Mouse (Mus musculus) small intestine, adult 2 months (tissue): ENCODE measurements around the gene Otof.

Experiments
- CTCF ChIP-seq: fragments of 200-500 bp; IDR thresholded peaks from 2 replicates; pipeline ENCODE4 v1.5.1; 2012; ENCODE audit warnings: low read depth, mild to moderate bottlenecking, control low read depth, inconsistent platforms, low read length, moderate library complexity, mixed read lengths; ENCODE audit not compliant: insufficient replicate concordance, insufficient read length; ENCODE audit errors: extremely low read depth
- POLR2A ChIP-seq: fragments of 200-500 bp; IDR thresholded peaks from 2 replicates; pipeline ENCODE4 v1.6.1; 2012; ENCODE audit warnings: low read depth, mild to moderate bottlenecking, control low read depth, inconsistent platforms, low read length, moderate library complexity

GRCm38 (mm10) chr5:30466315-30466714 lies 4.6 kb upstream of the Otof start:
- TF ChIP-seq CTCF (no peak), POLR2A (no peak)
